23 mouse cellular contexts compared by ENCODE assay signal in the genomic region with DNA sequence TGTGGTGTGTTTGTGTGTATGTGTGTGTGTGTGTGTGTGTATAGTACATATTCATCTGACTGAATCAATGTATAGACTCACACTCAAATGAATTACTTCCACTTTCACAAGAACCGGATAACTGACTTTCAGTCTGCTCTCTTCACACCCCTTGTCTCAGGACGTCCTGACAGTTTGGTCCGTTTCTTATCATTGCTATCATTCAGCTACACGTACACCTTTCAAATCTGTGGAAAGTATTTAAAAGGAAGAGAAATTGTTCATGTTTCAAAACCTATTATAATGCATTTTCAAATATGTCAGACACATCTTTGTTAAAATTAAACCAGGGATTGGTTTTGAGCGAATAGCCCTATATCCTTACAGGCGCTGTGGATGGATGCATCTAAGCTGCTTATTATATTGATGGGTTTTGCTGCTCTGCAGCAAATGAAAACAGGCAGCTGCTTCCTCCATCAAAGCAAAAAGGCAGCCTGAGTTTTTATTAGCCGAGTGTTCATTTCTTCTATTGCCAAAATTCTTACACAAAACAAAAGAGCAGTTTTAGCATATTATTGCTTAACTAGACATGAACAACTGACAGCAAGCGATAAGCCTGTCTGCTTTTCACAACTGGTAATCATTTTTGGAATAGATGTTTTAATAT.
DNase-seq lines count a peak whose midpoint lies in the region; ATAC-seq and TF ChIP-seq lines count a peak whose summit lies in the region.
"Had no signal": no experiment of that assay in that cellular context is flagged by ENCODE, and none has a peak within 500 bp of the region (broad histone marks: within the 10 kb centered on the region; RNA-seq: fewer than 3 reads in every experiment).

No protein-coding gene starts in this region.

- H3K4me3 ChIP-seq in kidney, postnatal 0 days (replicated peaks; ENCODE audit: low read depth, low read length), result no peak overlapping the region
- H3K4me3 ChIP-seq in lung, embryonic 16.5 days (ENCODE audit: low read length), result no peak overlapping the region
- peak overlapping the region; percentile 13 to 15; a peak in 3 of 4 replicates for H3K4me3 ChIP-seq in MEL (ENCODE audit: control insufficient read depth in 1 of 2, insufficient read depth in 1 of 2, low read depth in 2 of 2, low read length in 2 of 2)
- no peak overlapping the region for H3K4me3 ChIP-seq in intestine, embryonic 16.5 days (ENCODE audit: low read length)
- H3K4me3 ChIP-seq: embryonic facial prominence, embryonic 10.5 days; embryonic facial prominence, embryonic 12.5 days; forebrain, embryonic 13.5 days; forebrain, embryonic 15.5 days had no signal

- peak; percentile 31 for DNase-seq in kidney, postnatal 0 days (ENCODE audit: low spot score)
- no peak for DNase-seq in kidney, adult 8-10 months
- no peak for DNase-seq in lung, postnatal 14 days
- peak; percentile 72 for DNase-seq in MEL (ENCODE audit: low read depth, low spot score)
- DNase-seq: adrenal gland, adult 2 months; adrenal gland, postnatal 10 days; adrenal gland, postnatal 25 days; B cell, adult 2 months; cerebellum, adult 11-12 months; cerebellum, adult 2 months; cerebellum, adult 9-10 months; cerebellum, postnatal 10 days; cerebellum, postnatal 25 days; forebrain, postnatal 0 days had no signal

- no peaks in the 10 kb centered on the region for H3K27me3 ChIP-seq in kidney, postnatal 0 days (ENCODE audit: insufficient read depth, low read length)
- no peaks in the 10 kb centered on the region for H3K27me3 ChIP-seq in lung, embryonic 16.5 days (ENCODE audit: control insufficient read depth, insufficient read depth, low read depth, low read length)
- H3K27me3 ChIP-seq in MEL (ENCODE audit: control insufficient read depth in 1 of 2, insufficient read depth in 2 of 2, low read length in 2 of 2), result no peaks in the 10 kb centered on the region
- H3K27me3 ChIP-seq in intestine, embryonic 16.5 days (replicated peaks; ENCODE audit: control insufficient read depth, insufficient read depth, low read length), result no peaks in the 10 kb centered on the region
- H3K27me3 ChIP-seq: CH12.LX; embryonic facial prominence, embryonic 12.5 days had no signal

- WGBS in kidney, postnatal 0 days, result 70% methylated on average over 8 of the region's 8 CpGs
- WGBS in lung, embryonic 16.5 days, result 44% methylated on average over 8 of the region's 8 CpGs
- WGBS in intestine, embryonic 16.5 days, result 73% methylated on average over 8 of the region's 8 CpGs

- no peaks in the 10 kb centered on the region for H3K9me3 ChIP-seq in kidney, postnatal 0 days (replicated peaks; ENCODE audit: low read length)
- H3K9me3 ChIP-seq in lung, embryonic 16.5 days (ENCODE audit: control insufficient read depth, low read length), result no peaks in the 10 kb centered on the region
- no peaks in the 10 kb centered on the region for H3K9me3 ChIP-seq in MEL (replicated peaks; ENCODE audit: insufficient read depth, low read length)
- H3K9me3 ChIP-seq in intestine, embryonic 16.5 days (ENCODE audit: control insufficient read depth, low read length), result no peaks in the 10 kb centered on the region
- H3K9me3 ChIP-seq: embryonic facial prominence, embryonic 10.5 days; embryonic facial prominence, embryonic 12.5 days; forebrain, embryonic 13.5 days; forebrain, embryonic 15.5 days; G1E had no signal

- no peak for TF ChIP-seq RAD21 in MEL (IDR thresholded peaks at IDR 0.05; ENCODE audit: low read depth, low read length)

- H3K9ac ChIP-seq in kidney, postnatal 0 days (ENCODE audit: low read depth, low read length), result no peak overlapping the region
- no peak overlapping the region for H3K9ac ChIP-seq in lung, embryonic 16.5 days (ENCODE audit: low read length)
- peak overlapping the region; percentile 35 for H3K9ac ChIP-seq in MEL (ENCODE audit: control insufficient read depth, low read depth, low read length, poor library complexity, severe bottlenecking)
- no peak overlapping the region for H3K9ac ChIP-seq in intestine, embryonic 16.5 days (ENCODE audit: low read depth, low read length)
- H3K9ac ChIP-seq: embryonic facial prominence, embryonic 12.5 days; forebrain, embryonic 13.5 days; forebrain, embryonic 15.5 days; forebrain, postnatal 0 days had no signal

- TF ChIP-seq CTCF in kidney, postnatal 0 days (IDR thresholded peaks at IDR 0.05; ENCODE audit: low read depth), result no peak
- no peak for TF ChIP-seq CTCF in MEL (IDR thresholded peaks at IDR 0.05 in 2 of 3, conservative IDR thresholded peaks at IDR 0.05 in 1 of 3; ENCODE audit: control insufficient read depth in 1 of 3, insufficient read depth in 1 of 3, low read depth in 2 of 3, low read length in 3 of 3, poor library complexity in 1 of 3, severe bottlenecking in 1 of 3)

- peak; percentile 82 to 92 for TF ChIP-seq EP300 in MEL (IDR thresholded peaks at IDR 0.05; ENCODE audit: low read depth in 1 of 2, low read length in 2 of 2)

- H3K27ac ChIP-seq in kidney, postnatal 0 days, result no peak overlapping the region
- H3K27ac ChIP-seq in lung, embryonic 16.5 days (ENCODE audit: low read length), result no peak overlapping the region
- peak overlapping the region; percentile 87 for H3K27ac ChIP-seq in MEL (ENCODE audit: control insufficient read depth, low read depth, low read length)
- H3K27ac ChIP-seq in intestine, embryonic 16.5 days (ENCODE audit: low read length), result no peak overlapping the region
- H3K27ac ChIP-seq: embryonic facial prominence, embryonic 10.5 days; embryonic facial prominence, embryonic 12.5 days; forebrain, embryonic 13.5 days; forebrain, embryonic 15.5 days had no signal

- no peaks in the 10 kb centered on the region for H3K79me2 ChIP-seq in MEL (ENCODE audit: control insufficient read depth, insufficient read depth, low read length, poor library complexity)

- H3K4me2 ChIP-seq in kidney, postnatal 0 days (ENCODE audit: low read length), result no peak overlapping the region
- no peak overlapping the region for H3K4me2 ChIP-seq in lung, embryonic 16.5 days (ENCODE audit: low read depth, low read length)
- H3K4me2 ChIP-seq in intestine, embryonic 16.5 days (ENCODE audit: low read depth, low read length), result no peak overlapping the region
- H3K4me2 ChIP-seq: embryonic facial prominence, embryonic 12.5 days; forebrain, embryonic 13.5 days; forebrain, embryonic 15.5 days had no signal

- H3K36me3 ChIP-seq in kidney, postnatal 0 days (ENCODE audit: insufficient read depth, low read length), result no peaks in the 10 kb centered on the region
- H3K36me3 ChIP-seq in lung, embryonic 16.5 days (ENCODE audit: control insufficient read depth, insufficient read depth, low read length), result no peaks in the 10 kb centered on the region
- peaks cover 0 to 27% of the 10 kb centered on the region in 2 experiments; a peak in 2 of 4 replicates for H3K36me3 ChIP-seq in MEL (ENCODE audit: control insufficient read depth in 1 of 2, insufficient read depth in 2 of 2, low read length in 2 of 2)
- no peaks in the 10 kb centered on the region for H3K36me3 ChIP-seq in intestine, embryonic 16.5 days (ENCODE audit: control insufficient read depth, insufficient read depth, low read length)
- H3K36me3 ChIP-seq: embryonic facial prominence, embryonic 10.5 days; embryonic facial prominence, embryonic 12.5 days; forebrain, embryonic 15.5 days; G1E had no signal

- TF ChIP-seq POLR2A in MEL (IDR thresholded peaks at IDR 0.05; ENCODE audit: control insufficient read depth in 1 of 2, insufficient read depth in 1 of 2, low read depth in 1 of 2, low read length in 2 of 2, poor library complexity in 1 of 2), result peak in 1 of 2 experiments; percentile 24; a peak in 1 of 4 replicates

- no peaks in the 10 kb centered on the region for H3K4me1 ChIP-seq in kidney, postnatal 0 days (replicated peaks; ENCODE audit: insufficient read depth, low read length)
- no peaks in the 10 kb centered on the region for H3K4me1 ChIP-seq in lung, embryonic 16.5 days (replicated peaks; ENCODE audit: control insufficient read depth, insufficient read depth, low read length)
- H3K4me1 ChIP-seq in MEL (ENCODE audit: control insufficient read depth in 1 of 2, insufficient read depth in 2 of 2, low read length in 2 of 2), result peaks cover 18 to 20% of the 10 kb centered on the region in 2 experiments
- H3K4me1 ChIP-seq in intestine, embryonic 16.5 days (ENCODE audit: control insufficient read depth, insufficient read depth, low read length), result no peaks in the 10 kb centered on the region
- H3K4me1 ChIP-seq: embryonic facial prominence, embryonic 10.5 days; embryonic facial prominence, embryonic 12.5 days had no signal

- ATAC-seq in kidney, postnatal 0 days (replicated peaks; ENCODE audit: low FRiP score, low read depth), result no peak
- ATAC-seq in lung, embryonic 16.5 days (ENCODE audit: low read depth), result peak; percentile 75
- ATAC-seq in intestine, embryonic 16.5 days, result no peak
- ATAC-seq: CD4-positive, CD25-positive, alpha-beta regulatory T cell, adult 4 months; forebrain, embryonic 13.5 days; forebrain, embryonic 15.5 days; forebrain, postnatal 0 days had no signal

TF ChIP-seq in MEL, 35 proteins besides CTCF, POLR2A, EP300 and RAD21 (continues in another document):
- TF ChIP-seq NRF1 (IDR thresholded peaks at IDR 0.05; ENCODE audit: insufficient read depth, low read depth, low read length, poor library complexity, severe bottlenecking), result no peak
- TF ChIP-seq MEF2A (IDR thresholded peaks at IDR 0.05; ENCODE audit: extremely low read depth, insufficient replicate concordance, low read depth, low read length, poor library complexity, severe bottlenecking), result no peak
- no peak for TF ChIP-seq POLR2AphosphoS5 (IDR thresholded peaks at IDR 0.05; ENCODE audit: borderline replicate concordance, low read depth, low read length)
- TF ChIP-seq HCFC1 (IDR thresholded peaks at IDR 0.05; ENCODE audit: low read depth, low read length), result 0 out of 2 replicates have a peak, but pooled peaks have one; percentile 26
- TF ChIP-seq ETS1 (IDR thresholded peaks at IDR 0.05; ENCODE audit: low read depth, low read length), result 0 out of 2 replicates have a peak, but pooled peaks have one; percentile 53
- TF ChIP-seq ELF1 (IDR thresholded peaks at IDR 0.05; ENCODE audit: low read depth, low read length), result no peak
- peak; percentile 65 for TF ChIP-seq TCF12 (IDR thresholded peaks at IDR 0.05; ENCODE audit: low read depth, low read length)
- peak; percentile 39; the same call in 1 of the 2 replicates for TF ChIP-seq MAX (IDR thresholded peaks at IDR 0.05; ENCODE audit: low read length)
- 0 out of 2 replicates have a peak, but pooled peaks have one; percentile 7 for TF ChIP-seq BHLHE40 (IDR thresholded peaks at IDR 0.05; ENCODE audit: borderline replicate concordance, low read depth, low read length)
- TF ChIP-seq MXI1 (IDR thresholded peaks at IDR 0.05; ENCODE audit: low read depth, low read length), result no peak
- 0 out of 2 replicates have a peak, but pooled peaks have one; percentile 54 for TF ChIP-seq JUND (IDR thresholded peaks at IDR 0.05; ENCODE audit: low read depth, low read length)
- peak; percentile 81 for TF ChIP-seq GATA1 (IDR thresholded peaks at IDR 0.05; ENCODE audit: low read depth, low read length)
- no peak for TF ChIP-seq E2F4 (IDR thresholded peaks at IDR 0.05; ENCODE audit: borderline replicate concordance, low read depth, low read length)
- TF ChIP-seq TBP (IDR thresholded peaks at IDR 0.05; ENCODE audit: low read depth, low read length), result peak; percentile 64; the same call in 1 of the 2 replicates

Comparison
In these comparisons a context has a peak if more than half of its experiments do, and no peak if none do; other contexts are left out.
1. DNase-seq: peak in kidney, postnatal 0 days (single experiment) and MEL (single experiment); none in kidney, adult 8-10 months (0 of 2) and lung, postnatal 14 days (single experiment).
2. H3K4me3 ChIP-seq: peak in MEL (2 of 2); none in kidney, postnatal 0 days (single experiment), lung, embryonic 16.5 days (single experiment) and intestine, embryonic 16.5 days (single experiment).